Mouse (Mus musculus): ENCODE measurements around the gene Nr1h4. TPM values are rescaled to one million over a fixed set of nuclear protein-coding genes. Genes with fewer than 3 reads are reported as not detected.

Gene Nr1h4
- polyA plus RNA-seq, 1 experiment from 2014 or later, result 12.4 TPM

- WGBS, result 31% methylated on average over 1 of the region's 1 CpGs
- DNase-seq (ENCODE audit: low spot score) (no peak), ATAC-seq (replicated peaks; ENCODE audit: low FRiP score, low read depth) (no peak)
- H3K4me2 ChIP-seq (ENCODE audit: low read length), result no peak overlapping the region
- H3K27ac ChIP-seq, result no peak overlapping the region
- no peaks in the 10 kb centered on the region for H3K9me3 ChIP-seq (replicated peaks; ENCODE audit: low read length)
- no peaks in the 10 kb centered on the region for H3K4me1 ChIP-seq (replicated peaks; ENCODE audit: insufficient read depth, low read length)
- no peak overlapping the region for H3K9ac ChIP-seq (ENCODE audit: low read depth, low read length)
- no peaks in the 10 kb centered on the region for H3K27me3 ChIP-seq (ENCODE audit: insufficient read depth, low read length)
- peaks cover under 1% of the 10 kb centered on the region; the same call in 1 of the 2 replicates for H3K36me3 ChIP-seq (ENCODE audit: insufficient read depth, low read length)
- H3K4me3 ChIP-seq (replicated peaks; ENCODE audit: low read depth, low read length), result no peak overlapping the region
- TF ChIP-seq CTCF (IDR thresholded peaks at IDR 0.05; ENCODE audit: low read depth), result no peak
Observed at GRCm38 (mm10) chr10:89407551-89407950, 125.8 kb downstream of the Nr1h4 start.

- 71% methylated on average over 6 of the region's 6 CpGs for WGBS
- no peaks in the 10 kb centered on the region for H3K9me3 ChIP-seq (replicated peaks; ENCODE audit: low read length)
- ATAC-seq (replicated peaks; ENCODE audit: low FRiP score, low read depth) (no peak), DNase-seq (ENCODE audit: low spot score) (no peak)
- H3K36me3 ChIP-seq (ENCODE audit: insufficient read depth, low read length), result no peaks in the 10 kb centered on the region; the same call in 1 of the 2 replicates
- H3K9ac ChIP-seq (ENCODE audit: low read depth, low read length), result no peak overlapping the region
- H3K4me1 ChIP-seq (replicated peaks; ENCODE audit: insufficient read depth, low read length), result no peaks in the 10 kb centered on the region
- no peak overlapping the region for H3K4me2 ChIP-seq (ENCODE audit: low read length)
- no peaks in the 10 kb centered on the region for H3K27me3 ChIP-seq (ENCODE audit: insufficient read depth, low read length)
- H3K4me3 ChIP-seq (replicated peaks; ENCODE audit: low read depth, low read length), result no peak overlapping the region
- H3K27ac ChIP-seq, result no peak overlapping the region
- TF ChIP-seq CTCF (IDR thresholded peaks at IDR 0.05; ENCODE audit: low read depth), result no peak
Observed at GRCm38 (mm10) chr10:89406733-89407484, 126.5 kb downstream of the Nr1h4 start.

- TF ChIP-seq CTCF (IDR thresholded peaks at IDR 0.05; ENCODE audit: low read depth), result no peak
- no peak for ATAC-seq (replicated peaks; ENCODE audit: low FRiP score, low read depth)
- H3K4me1 ChIP-seq (replicated peaks; ENCODE audit: insufficient read depth, low read length), result no peaks in the 10 kb centered on the region
- no peaks in the 10 kb centered on the region for H3K9me3 ChIP-seq (replicated peaks; ENCODE audit: low read length)
- no peak overlapping the region for H3K4me3 ChIP-seq (replicated peaks; ENCODE audit: low read depth, low read length)
- DNase-seq (ENCODE audit: low spot score), result no peak
- no peaks in the 10 kb centered on the region for H3K27me3 ChIP-seq (ENCODE audit: insufficient read depth, low read length)
- H3K4me2 ChIP-seq (ENCODE audit: low read length), result no peak overlapping the region
- H3K9ac ChIP-seq (ENCODE audit: low read depth, low read length), result no peak overlapping the region
- H3K36me3 ChIP-seq (ENCODE audit: insufficient read depth, low read length), result no peaks in the 10 kb centered on the region
- WGBS, result 71% methylated on average over 4 of the region's 4 CpGs
- no peak overlapping the region for H3K27ac ChIP-seq
Observed at GRCm38 (mm10) chr10:89404936-89405335, 128.4 kb downstream of the Nr1h4 start.

Other genes starting within 250 kb of the Nr1h4 start
- 2.0 and 2.4 TPM in 2 replicates for gene Ano4, start 188.8 kb downstream of the Nr1h4 start, polyA plus RNA-seq (2015; fragmentation: Nextera tagmentation; extraction: Ambion mirVana)
- 7.2 and 8.7 TPM in 2 replicates for gene Gas2l3, start 89.6 kb downstream of the Nr1h4 start, polyA plus RNA-seq (2015; fragmentation: Nextera tagmentation; extraction: Ambion mirVana)
- 0.29 and 0.61 TPM in 2 replicates for gene Slc17a8, start 87.7 kb upstream of the Nr1h4 start, polyA plus RNA-seq (2015; fragmentation: Nextera tagmentation; extraction: Ambion mirVana)
- 6.7 and 7.0 TPM in 2 replicates for gene Scyl2, start 152.7 kb upstream of the Nr1h4 start, polyA plus RNA-seq (2015; fragmentation: Nextera tagmentation; extraction: Ambion mirVana)
- 38.5 and 40.7 TPM in 2 replicates for gene Actr6, start 198.7 kb upstream of the Nr1h4 start, polyA plus RNA-seq (2015; fragmentation: Nextera tagmentation; extraction: Ambion mirVana)
- gene Uhrf1bp1l, start 211.4 kb upstream of the Nr1h4 start, polyA plus RNA-seq (2015; fragmentation: Nextera tagmentation; extraction: Ambion mirVana), result 28.3 and 30.9 TPM in 2 replicates

All from kidney, postnatal 0 days (tissue).